Mouse (Mus musculus): ENCODE results near the gene Ehhadh.

Gene Ehhadh

DNA sequence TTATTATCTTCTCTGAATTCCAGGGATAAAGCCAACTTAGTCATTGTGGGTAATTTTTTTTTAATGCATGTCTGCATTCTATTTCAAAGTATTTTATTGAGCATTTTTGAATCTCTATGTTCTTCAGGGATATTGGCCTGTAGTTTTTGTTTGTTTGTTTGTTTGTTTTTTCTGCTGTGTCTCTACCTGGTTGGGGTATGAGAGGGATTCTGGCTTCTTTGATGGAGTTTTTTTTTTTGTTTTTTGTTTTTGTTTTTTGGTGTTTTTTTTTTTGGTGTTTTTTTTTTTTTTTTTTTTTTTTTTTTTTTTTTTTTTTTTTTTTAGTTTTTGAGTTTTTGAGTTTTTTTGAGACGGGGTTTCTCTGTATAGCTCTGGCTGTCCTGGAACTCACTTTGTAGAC is 52.0 kb downstream of the Ehhadh start:
- in situ Hi-C loops (cut with MboI, MseI) = no loop called here

DNA sequence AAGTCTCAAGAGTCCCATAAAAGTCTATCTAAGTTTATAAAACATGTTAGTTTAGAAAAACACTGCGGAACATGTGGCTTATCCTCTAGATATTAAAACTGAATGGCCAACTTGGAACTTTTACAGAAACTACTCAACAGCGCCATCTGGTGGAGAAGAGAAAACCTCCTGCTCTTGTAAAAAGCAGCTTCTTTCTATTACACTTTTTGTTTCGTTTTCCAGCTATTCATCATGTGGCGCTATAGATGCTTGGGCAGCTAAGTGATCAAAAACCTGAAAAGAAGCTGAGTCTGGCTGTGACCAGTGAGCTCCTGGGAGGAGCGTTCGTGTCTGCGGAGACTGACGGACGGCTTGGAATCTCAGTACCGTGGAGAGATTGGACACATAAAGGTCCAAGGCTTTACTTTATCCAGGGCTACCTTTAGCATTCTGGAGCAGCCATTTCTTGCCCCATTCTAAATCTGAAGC is 59.7 kb downstream of the Ehhadh start:
- in situ Hi-C loops (cut with MboI, MseI) = loop anchor here (10.0 kb wide), 1 partner anchor 193 kb away; no protein-coding TSS in a partner anchor

DNA sequence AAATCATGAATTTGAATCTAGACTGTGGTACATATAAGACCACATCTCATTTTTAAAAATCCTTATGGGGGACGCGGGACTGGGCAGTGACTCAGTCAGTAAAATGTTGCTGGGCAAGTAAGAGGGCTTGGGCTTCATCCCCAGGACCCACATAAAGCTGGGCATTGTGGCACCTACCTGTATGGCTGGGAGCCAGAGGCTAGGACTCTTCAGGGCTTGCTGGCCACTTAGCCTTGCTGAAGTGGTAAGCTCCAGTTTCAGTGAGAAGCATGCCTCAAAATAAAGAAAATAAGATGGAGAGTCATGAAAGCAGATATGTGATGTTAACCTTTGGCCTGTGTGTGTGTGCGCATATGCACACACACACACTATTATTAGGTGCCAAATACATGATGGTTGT is 60.2 kb downstream of the Ehhadh start:
- in situ Hi-C loops (cut with MboI, MseI) = loop anchor here (10.0 kb wide), 1 partner anchor 193 kb away; no protein-coding TSS in a partner anchor

DNA sequence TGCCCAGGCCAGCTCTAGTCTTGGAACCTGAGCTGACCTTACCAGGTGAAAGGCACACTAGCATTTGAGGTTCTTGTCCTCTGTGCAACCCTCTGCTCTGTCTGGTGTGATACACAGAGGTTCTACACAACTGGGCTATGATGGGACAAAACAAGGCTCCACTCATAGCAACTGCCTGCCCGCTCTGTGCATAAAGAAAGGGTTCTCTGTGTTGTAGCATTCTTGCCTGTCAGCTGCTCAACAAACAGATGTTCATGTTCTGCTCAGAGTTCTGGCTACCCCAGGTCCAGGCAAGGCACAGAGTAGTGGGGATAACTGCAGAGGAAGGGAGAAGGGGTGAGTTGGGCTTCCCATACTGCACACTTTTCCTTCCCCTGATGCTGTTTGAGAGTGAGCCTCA is 63.3 kb downstream of the Ehhadh start:
- in situ Hi-C loops (cut with MboI, MseI) = loop anchor here (10.0 kb wide), 1 partner anchor 189 kb away; no protein-coding TSS in a partner anchor

DNA sequence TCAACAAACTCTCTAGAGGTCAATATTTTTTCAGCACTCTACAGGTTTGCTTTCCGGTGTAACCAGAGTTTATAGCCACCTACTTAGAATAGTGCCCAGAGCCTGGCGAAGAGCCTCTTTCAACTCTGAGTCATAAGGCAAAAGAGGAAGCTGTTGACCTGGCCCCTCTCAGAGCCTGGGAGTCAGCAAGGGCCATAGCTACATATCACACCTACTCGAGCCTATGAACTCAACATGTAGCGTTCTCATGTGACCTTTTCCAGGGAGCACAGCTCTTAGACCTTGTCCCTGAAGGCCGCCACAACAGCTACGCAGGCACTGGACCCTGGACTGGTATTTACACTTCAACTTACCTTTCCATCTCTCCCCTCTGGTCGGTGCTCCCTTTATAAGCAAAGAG is 67.8 kb downstream of the Ehhadh start:
- in situ Hi-C loops (cut with MboI, MseI) = loop anchor here (10.0 kb wide), 1 partner anchor 185 kb away; no protein-coding TSS in a partner anchor

DNA sequence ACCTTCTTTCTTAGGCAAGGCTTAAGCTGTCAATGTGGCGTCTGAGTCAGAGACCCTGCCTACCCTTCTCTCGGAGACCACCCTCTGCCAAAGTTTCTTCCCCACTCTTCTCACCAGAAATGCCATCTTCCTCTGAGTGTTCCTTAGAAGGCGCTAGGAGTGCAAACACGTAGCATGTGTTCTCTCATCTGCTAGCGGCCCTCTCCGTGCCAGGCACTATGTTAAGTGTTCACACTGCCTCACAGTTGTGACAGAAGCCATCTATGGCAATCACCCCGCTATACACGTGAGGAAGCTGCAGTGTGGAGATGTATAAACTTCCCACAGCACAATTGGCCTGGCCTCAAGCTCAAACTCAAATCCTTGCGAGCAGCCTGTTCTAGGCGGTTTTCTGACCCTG is 73.1 kb downstream of the Ehhadh start:
- in situ Hi-C loops (cut with MboI, MseI) = no loop called here

Measured in T-helper 1 cell (primary cell).